ENCODE assay signal across 19 mouse cellular contexts in genomic region chr2:57916375-57917023, GRCm38 (mm10).
DNase-seq lines count a peak whose midpoint lies in the region; ATAC-seq lines count a peak whose summit lies in the region.
"Had no signal": no experiment of that assay in that cellular context is flagged by ENCODE, and none has a peak within 500 bp of the region (broad histone marks: within the 10 kb centered on the region; RNA-seq: fewer than 3 reads in every experiment).

No protein-coding gene starts in this region.

- H3K9ac ChIP-seq in hindbrain, embryonic 12.5 days = no peak overlapping the region
- H3K9ac ChIP-seq in hindbrain, embryonic 16.5 days (ENCODE audit: low read depth, low read length) = no peak overlapping the region
- no peak overlapping the region for H3K9ac ChIP-seq in midbrain, embryonic 14.5 days (replicated peaks; ENCODE audit: low read length)
- H3K9ac ChIP-seq in midbrain, embryonic 16.5 days (ENCODE audit: low read depth, low read length) = no peak overlapping the region
- no peak overlapping the region for H3K9ac ChIP-seq in forebrain, embryonic 13.5 days
- H3K9ac ChIP-seq: heart, embryonic 12.5 days; neural tube, embryonic 12.5 days had no signal

- H3K36me3 ChIP-seq in hindbrain, embryonic 12.5 days = no peaks in the 10 kb centered on the region
- H3K36me3 ChIP-seq in hindbrain, embryonic 16.5 days (ENCODE audit: control insufficient read depth, insufficient read depth, low read length) = no peaks in the 10 kb centered on the region
- no peaks in the 10 kb centered on the region for H3K36me3 ChIP-seq in midbrain, embryonic 14.5 days (ENCODE audit: control insufficient read depth, insufficient read depth, low read length)
- no peaks in the 10 kb centered on the region for H3K36me3 ChIP-seq in midbrain, embryonic 16.5 days (ENCODE audit: control insufficient read depth, insufficient read depth, low read length)
- no peaks in the 10 kb centered on the region for H3K36me3 ChIP-seq in forebrain, embryonic 13.5 days (ENCODE audit: poor library complexity, severe bottlenecking)
- H3K36me3 ChIP-seq: heart, embryonic 12.5 days; neural tube, embryonic 12.5 days had no signal

- 74% methylated on average over 15 of the region's 15 CpGs for WGBS in hindbrain, embryonic 12.5 days
- WGBS in hindbrain, embryonic 16.5 days = 53% methylated on average over 15 of the region's 15 CpGs
- WGBS in midbrain, embryonic 14.5 days = 75% methylated on average over 15 of the region's 15 CpGs
- WGBS in midbrain, embryonic 16.5 days = 65% methylated on average over 15 of the region's 15 CpGs
- WGBS in forebrain, embryonic 13.5 days = 41% methylated on average over 15 of the region's 15 CpGs

- no peak overlapping the region for H3K4me3 ChIP-seq in hindbrain, embryonic 12.5 days
- no peak overlapping the region for H3K4me3 ChIP-seq in hindbrain, embryonic 16.5 days (ENCODE audit: low read length)
- H3K4me3 ChIP-seq in midbrain, embryonic 14.5 days (replicated peaks; ENCODE audit: low read depth, low read length) = no peak overlapping the region
- no peak overlapping the region for H3K4me3 ChIP-seq in midbrain, embryonic 16.5 days (ENCODE audit: low read depth, low read length)
- H3K4me3 ChIP-seq in forebrain, embryonic 13.5 days = no peak overlapping the region
- H3K4me3 ChIP-seq: gastrocnemius, adult 2 months; heart, embryonic 12.5 days; neural tube, embryonic 12.5 days had no signal

- H3K4me2 ChIP-seq in hindbrain, embryonic 12.5 days (replicated peaks) = no peak overlapping the region
- no peak overlapping the region for H3K4me2 ChIP-seq in hindbrain, embryonic 16.5 days (ENCODE audit: low read length)
- H3K4me2 ChIP-seq in midbrain, embryonic 14.5 days (ENCODE audit: low read length) = no peak overlapping the region
- no peak overlapping the region for H3K4me2 ChIP-seq in midbrain, embryonic 16.5 days (ENCODE audit: low read length)
- no peak overlapping the region for H3K4me2 ChIP-seq in forebrain, embryonic 13.5 days
- H3K4me2 ChIP-seq: heart, embryonic 12.5 days; neural tube, embryonic 12.5 days had no signal

- no peaks in the 10 kb centered on the region for H3K27me3 ChIP-seq in hindbrain, embryonic 12.5 days
- no peaks in the 10 kb centered on the region for H3K27me3 ChIP-seq in hindbrain, embryonic 16.5 days (replicated peaks; ENCODE audit: control insufficient read depth, insufficient read depth, low read length)
- no peaks in the 10 kb centered on the region for H3K27me3 ChIP-seq in midbrain, embryonic 14.5 days (ENCODE audit: control insufficient read depth, insufficient read depth, low read length)
- H3K27me3 ChIP-seq in midbrain, embryonic 16.5 days (ENCODE audit: control insufficient read depth, insufficient read depth, low read depth, low read length) = no peaks in the 10 kb centered on the region
- no peaks in the 10 kb centered on the region for H3K27me3 ChIP-seq in forebrain, embryonic 13.5 days
- H3K27me3 ChIP-seq: heart, embryonic 12.5 days; neural tube, embryonic 12.5 days had no signal

- peak; percentile 49 for DNase-seq in midbrain, embryonic 14.5 days
- DNase-seq in retina, embryonic 14.5 days (ENCODE audit: low spot score) = peak; percentile 9
- no peak for DNase-seq in embryo, embryonic 11 days
- DNase-seq: adrenal gland, adult 2 months; cerebellum, adult 9-11 months; gastrocnemius, adult 2 months; heart, postnatal 14 days; kidney, adult 2 months; liver; right cerebral cortex, postnatal 4 days; thymus, postnatal 25 days had no signal

- H3K9me3 ChIP-seq in hindbrain, embryonic 12.5 days (replicated peaks) = no peaks in the 10 kb centered on the region
- no peaks in the 10 kb centered on the region for H3K9me3 ChIP-seq in hindbrain, embryonic 16.5 days (ENCODE audit: control insufficient read depth, low read length)
- H3K9me3 ChIP-seq in midbrain, embryonic 14.5 days (ENCODE audit: control insufficient read depth, low read length) = no peaks in the 10 kb centered on the region
- H3K9me3 ChIP-seq in midbrain, embryonic 16.5 days (replicated peaks; ENCODE audit: control insufficient read depth, low read length, poor library complexity, severe bottlenecking) = no peaks in the 10 kb centered on the region
- H3K9me3 ChIP-seq in forebrain, embryonic 13.5 days (replicated peaks) = no peaks in the 10 kb centered on the region
- H3K9me3 ChIP-seq: heart, embryonic 12.5 days; neural tube, embryonic 12.5 days had no signal

- 0 out of 2 replicates have a peak, but pooled peaks have one; percentile 29 for ATAC-seq in hindbrain, embryonic 12.5 days (ENCODE audit: low FRiP score)
- ATAC-seq in hindbrain, embryonic 16.5 days = no peak
- ATAC-seq in midbrain, embryonic 14.5 days (ENCODE audit: low FRiP score, low TSS enrichment) = no peak
- ATAC-seq in midbrain, embryonic 16.5 days = no peak
- peak; percentile 89 for ATAC-seq in forebrain, embryonic 13.5 days
- ATAC-seq: lung, postnatal 0 days had no signal

- H3K4me1 ChIP-seq in hindbrain, embryonic 12.5 days = no peaks in the 10 kb centered on the region
- H3K4me1 ChIP-seq in hindbrain, embryonic 16.5 days (ENCODE audit: control insufficient read depth, insufficient read depth, low read depth, low read length) = no peaks in the 10 kb centered on the region
- no peaks in the 10 kb centered on the region for H3K4me1 ChIP-seq in midbrain, embryonic 14.5 days (ENCODE audit: control insufficient read depth, insufficient read depth, low read length)
- peaks cover 2% of the 10 kb centered on the region; the same call in 1 of the 2 replicates for H3K4me1 ChIP-seq in midbrain, embryonic 16.5 days (ENCODE audit: control insufficient read depth, insufficient read depth, low read length)
- H3K4me1 ChIP-seq in forebrain, embryonic 13.5 days = peaks cover 9% of the 10 kb centered on the region
- H3K4me1 ChIP-seq: heart, embryonic 12.5 days; neural tube, embryonic 12.5 days had no signal

- no peak overlapping the region for H3K27ac ChIP-seq in hindbrain, embryonic 12.5 days
- H3K27ac ChIP-seq in hindbrain, embryonic 16.5 days (ENCODE audit: low read depth, low read length) = no peak overlapping the region
- no peak overlapping the region for H3K27ac ChIP-seq in midbrain, embryonic 14.5 days (replicated peaks; ENCODE audit: low read depth, low read length)
- H3K27ac ChIP-seq in midbrain, embryonic 16.5 days (ENCODE audit: low read length) = no peak overlapping the region
- no peak overlapping the region for H3K27ac ChIP-seq in forebrain, embryonic 13.5 days
- H3K27ac ChIP-seq: gastrocnemius, adult 2 months; neural tube, embryonic 12.5 days; stomach, postnatal 0 days had no signal

Comparison
In these comparisons a context has a peak if more than half of its experiments do, and no peak if none do; other contexts are left out.
1. ATAC-seq: peak in hindbrain, embryonic 12.5 days (single experiment) and forebrain, embryonic 13.5 days (single experiment); none in hindbrain, embryonic 16.5 days (single experiment), midbrain, embryonic 14.5 days (single experiment) and midbrain, embryonic 16.5 days (single experiment).